13 mouse cellular contexts compared by ENCODE assay signal in genomic region chr6:53759686-53760306, GRCm38 (mm10).
DNase-seq lines count a peak whose midpoint lies in the region; ATAC-seq lines count a peak whose summit lies in the region.
"Had no signal": no experiment of that assay in that cellular context is flagged by ENCODE, and none has a peak within 500 bp of the region (broad histone marks: within the 10 kb centered on the region; RNA-seq: fewer than 3 reads in every experiment).

No protein-coding gene starts in this region.

- no peak overlapping the region for H3K9ac ChIP-seq in kidney, embryonic 14.5 days (ENCODE audit: low read depth, low read length)
- H3K9ac ChIP-seq in embryonic facial prominence, embryonic 14.5 days (ENCODE audit: low read depth, low read length) = 0 out of 2 replicates have a peak overlapping the region, but pooled peaks have one; percentile 8
- H3K9ac ChIP-seq: liver, embryonic 14.5 days had no signal

- 21% methylated on average over 3 of the region's 3 CpGs for WGBS in kidney, embryonic 14.5 days
- WGBS in embryonic facial prominence, embryonic 14.5 days = 56% methylated on average over 3 of the region's 3 CpGs

- ATAC-seq in kidney, embryonic 14.5 days (ENCODE audit: low FRiP score, low TSS enrichment) = 0 out of 2 replicates have a peak, but pooled peaks have one; percentile 49
- no peak for ATAC-seq in embryonic facial prominence, embryonic 14.5 days (ENCODE audit: low read depth)
- ATAC-seq: activated CD4-positive, CD25-positive, alpha-beta regulatory T cell, adult 4 months had no signal

- H3K9me3 ChIP-seq in kidney, embryonic 14.5 days (ENCODE audit: control insufficient read depth, low read length) = no peaks in the 10 kb centered on the region
- H3K9me3 ChIP-seq in embryonic facial prominence, embryonic 14.5 days (ENCODE audit: control insufficient read depth, low read length) = peaks cover 6% of the 10 kb centered on the region; the same call in 1 of the 2 replicates

- H3K27me3 ChIP-seq in kidney, embryonic 14.5 days (ENCODE audit: control insufficient read depth, insufficient read depth, low read length) = no peaks in the 10 kb centered on the region
- no peaks in the 10 kb centered on the region for H3K27me3 ChIP-seq in embryonic facial prominence, embryonic 14.5 days (replicated peaks; ENCODE audit: control insufficient read depth, insufficient read depth, low read length)

- DNase-seq in adrenal gland, adult (ENCODE audit: inconsistent age in 2 of 2, low spot score in 1 of 2) = peak; percentile 31 to 78
- DNase-seq in adrenal gland, adult 8-10 months = no peak
- no peak for DNase-seq in kidney, adult 11 months
- peak; percentile 48 for DNase-seq in MN1 (ENCODE audit: low spot score)
- DNase-seq in embryonic facial prominence, embryonic 14.5 days (ENCODE audit: low spot score) = no peak
- DNase-seq in spleen, postnatal 14 days (ENCODE audit: low spot score in 2 of 2) = no peak
- no peak for DNase-seq in urinary bladder, postnatal 36 days (ENCODE audit: low spot score in 2 of 2)
- DNase-seq: cerebellum, adult 11 months; right cerebral cortex, postnatal 14 days; thymus, adult 2 months had no signal

- H3K4me3 ChIP-seq in kidney, embryonic 14.5 days (ENCODE audit: low read length) = no peak overlapping the region
- no peak overlapping the region for H3K4me3 ChIP-seq in embryonic facial prominence, embryonic 14.5 days (ENCODE audit: low read depth, low read length)

- no peak overlapping the region for H3K4me2 ChIP-seq in kidney, embryonic 14.5 days (replicated peaks; ENCODE audit: low read depth, low read length)
- H3K4me2 ChIP-seq in embryonic facial prominence, embryonic 14.5 days (ENCODE audit: low read depth, low read length) = no peak overlapping the region

- H3K27ac ChIP-seq in kidney, embryonic 14.5 days (ENCODE audit: low read depth, low read length) = peak overlapping the region; percentile 37; the same call in 1 of the 2 replicates
- H3K27ac ChIP-seq in embryonic facial prominence, embryonic 14.5 days (replicated peaks; ENCODE audit: low read depth, low read length) = peak overlapping the region; percentile 49
- H3K27ac ChIP-seq: liver, embryonic 14.5 days had no signal

- H3K4me1 ChIP-seq in kidney, embryonic 14.5 days (ENCODE audit: control insufficient read depth, insufficient read depth, low read length) = peaks cover 12% of the 10 kb centered on the region; the same call in 1 of the 2 replicates
- H3K4me1 ChIP-seq in embryonic facial prominence, embryonic 14.5 days (ENCODE audit: control insufficient read depth, insufficient read depth, low read length) = peaks cover 18% of the 10 kb centered on the region

- H3K36me3 ChIP-seq in kidney, embryonic 14.5 days (ENCODE audit: control insufficient read depth, insufficient read depth, low read length) = no peaks in the 10 kb centered on the region
- H3K36me3 ChIP-seq in embryonic facial prominence, embryonic 14.5 days (ENCODE audit: control insufficient read depth, insufficient read depth, low read length) = no peaks in the 10 kb centered on the region

Comparison
In these comparisons a context has a peak if more than half of its experiments do, and no peak if none do; other contexts are left out.
1. DNase-seq: peak in adrenal gland, adult (2 of 2) and MN1 (single experiment); none in adrenal gland, adult 8-10 months (single experiment), kidney, adult 11 months (single experiment), embryonic facial prominence, embryonic 14.5 days (single experiment), spleen, postnatal 14 days (0 of 2) and urinary bladder, postnatal 36 days (0 of 2).